Mouse (Mus musculus): Measurements from ENCODE around the gene Mcidas. TPM values are rescaled to one million over a fixed set of nuclear protein-coding genes. Genes with fewer than 3 reads are reported as not detected.
A peak's percentile ranks its signal among the peaks of the same experiment; 100 is the strongest.
"Not testable (repeated sequence)": the region's sequence is repeated elsewhere in the genome, so short reads cannot be mapped to it uniquely, and the experiment has no call there.

Gene Mcidas
- polyA plus RNA-seq, 1 experiment from 2014 or later: 0.08 TPM

GRCm38 (mm10) chr13:113013174-113013953, 19.7 kb downstream of the Mcidas start:
- H3K4me3 ChIP-seq (replicated peaks); H3K9me3 ChIP-seq (replicated peaks); H3K4me1 ChIP-seq; H3K9ac ChIP-seq (replicated peaks); ATAC-seq (ENCODE audit: low FRiP score); H3K4me2 ChIP-seq; H3K27ac ChIP-seq (replicated peaks); H3K27me3 ChIP-seq (replicated peaks); H3K36me3 ChIP-seq: not testable (repeated sequence)
- 60% methylated on average over 20 of the region's 20 CpGs for WGBS

DNA sequence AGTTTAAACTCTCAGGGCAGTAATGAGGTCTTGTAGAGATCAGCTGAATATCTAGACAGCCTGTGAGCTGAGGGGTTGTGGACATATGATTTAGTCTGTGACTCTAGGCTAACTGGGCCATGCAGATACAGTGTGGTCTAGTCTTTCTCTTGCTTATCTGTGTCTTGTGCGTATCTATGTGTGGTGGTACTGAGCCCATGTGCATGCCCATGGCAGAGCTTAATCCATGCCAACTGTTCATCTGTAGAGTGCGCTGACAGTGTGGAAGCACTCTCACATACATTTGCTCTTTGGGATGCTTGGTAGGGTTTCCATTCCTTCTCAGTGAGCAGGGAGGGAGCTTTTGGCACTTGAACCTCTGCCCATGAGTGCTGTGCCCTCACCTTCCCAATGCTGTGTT, 27.9 kb downstream of the Mcidas start:
- H3K27me3 ChIP-seq (replicated peaks): no peaks in the 10 kb centered on the region; the same call in 1 of the 2 replicates
- no peak overlapping the region for H3K4me2 ChIP-seq
- 90% methylated on average over 2 of the region's 2 CpGs for WGBS
- no peaks in the 10 kb centered on the region for H3K36me3 ChIP-seq
- no peaks in the 10 kb centered on the region for H3K4me1 ChIP-seq
- H3K9me3 ChIP-seq (replicated peaks): no peaks in the 10 kb centered on the region
- H3K4me3 ChIP-seq (replicated peaks): no peak overlapping the region
- no peak overlapping the region for H3K27ac ChIP-seq (replicated peaks)
- no peak for ATAC-seq (ENCODE audit: low FRiP score)
- no peak overlapping the region for H3K9ac ChIP-seq (replicated peaks)

- H3K4me2 ChIP-seq: no peak overlapping the region
- no peak overlapping the region for H3K27ac ChIP-seq (replicated peaks)
- WGBS: 78% methylated on average over 8 of the region's 8 CpGs
- no peaks in the 10 kb centered on the region for H3K4me1 ChIP-seq
- ATAC-seq (ENCODE audit: low FRiP score): no peak
- no peaks in the 10 kb centered on the region for H3K36me3 ChIP-seq
- H3K4me3 ChIP-seq (replicated peaks): no peak overlapping the region
- H3K9ac ChIP-seq (replicated peaks): no peak overlapping the region
- no peaks in the 10 kb centered on the region for H3K9me3 ChIP-seq (replicated peaks)
- no peaks in the 10 kb centered on the region; the same call in 1 of the 2 replicates for H3K27me3 ChIP-seq (replicated peaks)
Observed at GRCm38 (mm10) chr13:113022467-113022866, 28.8 kb downstream of the Mcidas start.

- Histone ChIP-seq H3K27ac (replicated peaks) (no peak overlapping the region), H3K9me3 (replicated peaks) (no peaks in the 10 kb centered on the region), H3K27me3 (replicated peaks) (peaks cover 4% of the 10 kb centered on the region), H3K4me3 (replicated peaks) (no peak overlapping the region), H3K36me3 (no peaks in the 10 kb centered on the region), H3K9ac (replicated peaks) (no peak overlapping the region), H3K4me2 (no peak overlapping the region), H3K4me1 (no peaks in the 10 kb centered on the region)
- no peak for ATAC-seq (ENCODE audit: low FRiP score)
- WGBS: 85% methylated on average over 17 of the region's 17 CpGs
Observed at GRCm38 (mm10) chr13:113023274-113024143, 29.9 kb downstream of the Mcidas start.

- H3K9ac ChIP-seq (replicated peaks): peak overlapping the region; percentile 63; the same call in 1 of the 2 replicates
- peaks cover 46% of the 10 kb centered on the region for H3K27me3 ChIP-seq (replicated peaks)
- no peaks in the 10 kb centered on the region for H3K36me3 ChIP-seq
- under 1% methylated on average over 7 of the region's 7 CpGs for WGBS
- H3K4me1 ChIP-seq: peaks cover 31% of the 10 kb centered on the region
- ATAC-seq (ENCODE audit: low FRiP score): peak; percentile 4; the same call in 1 of the 2 replicates
- peak overlapping the region; percentile 96 for H3K4me2 ChIP-seq
- peak overlapping the region; percentile 82; the same call in 1 of the 2 replicates for H3K27ac ChIP-seq (replicated peaks)
- H3K9me3 ChIP-seq (replicated peaks): no peaks in the 10 kb centered on the region
- H3K4me3 ChIP-seq (replicated peaks): peak overlapping the region; percentile 65
Observed at GRCm38 (mm10) chr13:113031351-113031750, 37.7 kb downstream of the Mcidas start.

DNA sequence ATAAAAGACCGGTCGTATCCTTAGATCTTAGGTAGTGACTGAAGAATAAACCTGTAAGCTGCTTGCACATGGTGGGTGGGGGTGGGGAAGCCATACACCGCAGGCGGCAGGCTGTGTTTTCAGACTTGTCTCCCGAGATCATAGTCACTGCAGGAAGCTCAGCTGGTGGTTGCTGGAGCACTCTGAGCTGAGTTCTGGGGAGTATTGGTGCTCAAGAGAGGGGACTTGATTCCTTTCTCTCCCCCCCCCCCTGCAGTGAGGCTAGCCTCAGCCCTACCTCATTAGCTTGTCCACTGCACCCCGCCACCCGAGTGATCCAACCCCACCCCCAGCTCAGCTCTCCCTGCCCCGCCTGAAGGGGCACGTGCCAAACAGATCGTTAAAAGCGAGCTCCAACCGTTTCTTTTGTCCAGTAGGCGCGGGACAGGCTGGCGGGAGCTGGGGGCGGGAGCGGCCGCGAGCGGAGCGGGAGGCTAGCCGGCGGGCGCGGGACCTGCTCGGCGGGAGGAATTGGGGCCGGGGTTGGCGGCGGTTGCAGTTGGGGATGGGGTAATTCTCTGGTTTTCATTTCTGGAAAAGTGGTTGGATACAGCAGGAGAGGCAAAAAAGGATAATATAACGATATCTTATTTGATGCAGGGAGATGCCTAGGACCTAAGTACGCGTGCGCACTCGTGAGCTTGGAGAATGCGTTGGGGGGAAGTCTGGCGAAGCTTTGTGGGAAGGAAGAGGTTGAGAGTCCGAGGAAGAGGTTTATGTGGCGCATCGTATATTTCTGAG, 38.3 kb downstream of the Mcidas start:
- Histone ChIP-seq H3K4me3 (replicated peaks) (peak overlapping the region; percentile 65), H3K9me3 (replicated peaks) (no peaks in the 10 kb centered on the region), H3K27ac (replicated peaks) (peak overlapping the region; percentile 82), H3K27me3 (replicated peaks) (peaks cover 46% of the 10 kb centered on the region), H3K4me2 (peak overlapping the region; percentile 96), H3K36me3 (no peaks in the 10 kb centered on the region), H3K4me1 (peaks cover 31% of the 10 kb centered on the region), H3K9ac (replicated peaks) (peak overlapping the region; percentile 63)
- WGBS: under 1% methylated on average over 40 of the region's 40 CpGs
- peak; percentile 73 for ATAC-seq (ENCODE audit: low FRiP score)

DNA sequence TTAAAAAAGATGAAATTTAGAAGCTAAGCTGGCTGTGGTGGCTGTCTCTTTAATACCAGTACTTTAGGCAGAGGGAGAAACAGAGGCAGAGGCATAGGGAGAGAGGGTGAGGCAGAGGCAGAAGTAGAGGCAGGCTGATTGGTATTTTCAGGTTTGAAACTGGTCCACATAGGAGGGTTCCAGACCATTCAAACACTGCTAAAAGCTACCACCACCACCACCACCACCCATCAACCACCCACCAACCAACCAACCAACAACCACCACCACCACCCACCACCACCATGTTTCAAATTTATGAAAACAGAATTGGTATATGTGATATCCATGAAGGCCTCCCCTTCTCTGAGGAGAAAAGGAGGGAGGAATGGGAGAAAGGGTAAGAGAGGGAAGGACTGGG, 39.2 kb downstream of the Mcidas start:
- Histone ChIP-seq H3K27me3 (replicated peaks) (peaks cover 46% of the 10 kb centered on the region), H3K4me3 (replicated peaks) (peak overlapping the region; percentile 65; the same call in 1 of the 2 replicates), H3K9me3 (replicated peaks) (no peaks in the 10 kb centered on the region), H3K4me2 (peak overlapping the region; percentile 96; the same call in 1 of the 2 replicates), H3K9ac (replicated peaks) (no peak overlapping the region; the same call in 1 of the 2 replicates), H3K27ac (replicated peaks) (no peak overlapping the region), H3K4me1 (peaks cover 31% of the 10 kb centered on the region), H3K36me3 (no peaks in the 10 kb centered on the region)
- no peak for ATAC-seq (ENCODE audit: low FRiP score)

- no peak for ATAC-seq (ENCODE audit: low FRiP score)
- 1% methylated on average over 11 of the region's 11 CpGs for WGBS
- Histone ChIP-seq H3K9ac (replicated peaks) (peak overlapping the region; percentile 58; the same call in 1 of the 2 replicates), H3K4me3 (replicated peaks) (peak overlapping the region; percentile 53), H3K36me3 (no peaks in the 10 kb centered on the region), H3K27ac (replicated peaks) (no peak overlapping the region), H3K4me2 (peak overlapping the region; percentile 99), H3K9me3 (replicated peaks) (no peaks in the 10 kb centered on the region), H3K27me3 (replicated peaks) (peaks cover 39% of the 10 kb centered on the region), H3K4me1 (peaks cover 31% of the 10 kb centered on the region)
Observed at GRCm38 (mm10) chr13:113034271-113034886, 40.7 kb downstream of the Mcidas start.

DNA sequence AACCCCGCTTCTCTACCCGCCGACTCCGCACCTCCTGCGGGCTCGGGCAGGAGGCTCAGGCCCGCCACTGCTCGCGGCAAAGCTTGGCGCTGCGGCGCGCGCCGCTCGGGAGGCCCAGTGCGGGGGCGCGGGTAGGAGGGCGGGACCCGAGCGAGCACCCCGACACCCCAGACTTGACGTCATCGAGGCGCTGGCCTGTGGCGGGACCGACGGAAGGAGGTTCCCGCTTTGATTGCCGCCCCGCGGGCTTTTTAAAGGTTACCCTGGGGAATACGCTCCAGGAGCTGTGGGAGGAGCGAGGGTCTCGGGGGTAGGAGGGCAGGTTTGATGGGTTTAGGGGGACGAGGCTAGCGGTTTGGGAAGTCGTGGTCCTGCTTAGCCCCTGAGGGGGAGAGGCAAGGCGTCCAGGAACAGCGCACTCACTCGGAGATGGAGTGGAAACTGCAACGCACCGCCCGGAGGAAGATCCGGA, 41.3 kb downstream of the Mcidas start, which contains the start of gene Cdc20b:
TSS of gene Cdc20b (plus strand) at position 162 of the 472 bp plus-strand sequence.
- Histone ChIP-seq H3K27ac (replicated peaks) (no peak within 1 kb of the TSS), H3K27me3 (replicated peaks) (peaks cover 33% of the 10 kb centered on the region), H3K36me3 (no peaks in the 10 kb centered on the region), H3K4me2 (peak within 1 kb of the TSS; percentile 99), H3K9me3 (replicated peaks) (no peaks in the 10 kb centered on the region), H3K4me1 (peaks cover 31% of the 10 kb centered on the region), H3K9ac (replicated peaks) (peak within 1 kb of the TSS; percentile 58), H3K4me3 (replicated peaks) (peak within 1 kb of the TSS; percentile 53)
- WGBS: under 1% methylated on average over 46 of the region's 46 CpGs
- ATAC-seq (ENCODE audit: low FRiP score): peak; percentile 22; the same call in 1 of the 2 replicates

GRCm38 (mm10) chr13:113035852-113036251, 42.2 kb downstream of the Mcidas start:
- Histone ChIP-seq H3K9ac (replicated peaks) (no peak overlapping the region), H3K4me3 (replicated peaks) (peak overlapping the region; percentile 53; the same call in 1 of the 2 replicates), H3K27me3 (replicated peaks) (peaks cover 31% of the 10 kb centered on the region), H3K27ac (replicated peaks) (no peak overlapping the region), H3K4me1 (peaks cover 31% of the 10 kb centered on the region), H3K36me3 (no peaks in the 10 kb centered on the region), H3K9me3 (replicated peaks) (no peaks in the 10 kb centered on the region), H3K4me2 (peak overlapping the region; percentile 99)
- WGBS: under 1% methylated on average over 4 of the region's 4 CpGs
- peak; percentile 85 for ATAC-seq (ENCODE audit: low FRiP score)
